Mouse (Mus musculus) mouse embryonic stem cell (cell line): ENCODE measurements around the gene Bpi.

Experiments
- in situ Hi-C, 2 experiments: fragments of 300-500 bp; cut with MboI; formaldehyde crosslinking; loops; 1 replicate in 1 of 2; 3 replicates in 1 of 2; pipeline ENCODE4 v1.14.3; 2019 to 2020; ENCODE audit warnings: low sequenced_read_pairs in 2 of 2, low pct_unique_long_range_greater_than_20kb in 1 of 2, mixed read lengths in 1 of 2; ENCODE audit not compliant: unreplicated experiment in 1 of 2

Gene Bpi

GRCm38 (mm10) chr2:158325609-158326008 lies 67.7 kb downstream of the Bpi start:
- in situ Hi-C loops = no loop called here
